Mouse (Mus musculus) gastrocnemius, postnatal 36 days (tissue): Measurements from ENCODE around the gene Phldb3. TPM values are rescaled to one million over a fixed set of nuclear protein-coding genes. Genes with fewer than 3 reads are reported as not detected.

Experiments
- total RNA-seq, 2 experiments: library from RNA; stranded (reverse); gene quantifications; 2 replicates each; pipeline ENCODE4 v1.2.3; 2021

The Phldb3 gene
- total RNA-seq, 2 experiments from 2014 or later = 0.30 to 0.66 TPM

Other genes with a start within 250 kb of the Phldb3 start
- 1 to 10 TPM in 1 of 2 experiments, under 1 TPM in 1; 0.42 to 1.2 TPM for gene Kcnn4, start 240.5 kb upstream of the Phldb3 start, total RNA-seq
- 10 to 100 TPM in 1 of 2 experiments, 1 to 10 TPM in 1; 9.8 to 11.5 TPM for gene Smg9, start 211.1 kb upstream of the Phldb3 start, total RNA-seq
- gene Irgc1, start 158.5 kb upstream of the Phldb3 start, total RNA-seq = not detected
- gene Plaur, start 148.3 kb upstream of the Phldb3 start, total RNA-seq = under 1 TPM; 0.61 to 0.64 TPM
- gene Cadm4, start 128.7 kb upstream of the Phldb3 start, total RNA-seq = 1 to 10 TPM; 2.7 to 4.6 TPM
- 1 to 10 TPM; 4.3 to 5.9 TPM for gene Zfp428, start 103.8 kb upstream of the Phldb3 start, total RNA-seq
- not detected for gene AC161166.1, start 98.3 kb upstream of the Phldb3 start, total RNA-seq
- 10 to 100 TPM; 10.7 to 10.9 TPM for gene Irgq, start 80.1 kb upstream of the Phldb3 start, total RNA-seq
- not detected for gene Pinlyp, start 64.6 kb upstream of the Phldb3 start, total RNA-seq
- 10 to 100 TPM; 17.1 to 21.4 TPM for gene Xrcc1, start 64.5 kb upstream of the Phldb3 start, total RNA-seq
- gene Ethe1, start 23.2 kb upstream of the Phldb3 start, total RNA-seq = 10 to 100 TPM; 23.0 to 24.2 TPM
- gene Zfp575, start 23.1 kb upstream of the Phldb3 start, total RNA-seq = under 1 TPM in 1 of 2 experiments, not detected in 1; 0.18 TPM
- not detected for gene Lypd3, start 25.8 kb downstream of the Phldb3 start, total RNA-seq
- not detected for gene Tex101, start 65.9 kb downstream of the Phldb3 start, total RNA-seq
- gene BC049730, start 98.5 kb downstream of the Phldb3 start, total RNA-seq = not detected
- not detected for gene Gm4763, start 116.1 kb downstream of the Phldb3 start, total RNA-seq
- not detected for gene Cd177, start 149.5 kb downstream of the Phldb3 start, total RNA-seq
- not detected for gene Ceacam10, start 166.4 kb downstream of the Phldb3 start, total RNA-seq